Mouse (Mus musculus): ENCODE data around the gene Cntd1. TPM values are rescaled to one million over a fixed set of nuclear protein-coding genes. Genes with fewer than 3 reads are reported as not detected.
"Not testable (repeated sequence)": the region's sequence is repeated elsewhere in the genome, so short reads cannot be mapped to it uniquely, and the experiment has no call there.

Gene Cntd1
- polyA plus RNA-seq, 1 experiment from 2014 or later: 0.72 TPM

- 6% methylated on average over 39 of the region's 39 CpGs for WGBS
- peak within 1 kb of the TSS; percentile 54; the same call in 1 of the 2 replicates for H3K27ac ChIP-seq
- H3K9ac ChIP-seq: peak within 1 kb of the TSS; percentile 93
- no peaks in the 10 kb centered on the region for H3K9me3 ChIP-seq
- ATAC-seq: peak; percentile 96
- 0 out of 2 replicates have a peak, but pooled peaks cover 11% of the 10 kb centered on the region for H3K36me3 ChIP-seq
- H3K4me2 ChIP-seq (replicated peaks): peak within 1 kb of the TSS; percentile 93
- peaks cover 14% of the 10 kb centered on the region for H3K4me1 ChIP-seq (replicated peaks)
- no peaks in the 10 kb centered on the region for H3K27me3 ChIP-seq (replicated peaks)
- H3K4me3 ChIP-seq (replicated peaks): peak within 1 kb of the TSS; percentile 93
Measured at GRCm38 (mm10) chr11:101302004-101302798, 23.4 kb downstream of the Cntd1 start, which contains the start of gene Becn1. Gene Becn1, minus strand, starts transcription at chr11:101302286.

- H3K9ac ChIP-seq: no peak overlapping the region
- 24% methylated on average over 5 of the region's 5 CpGs for WGBS
Measured at GRCm38 (mm10) chr11:101307744-101308143, 28.9 kb downstream of the Cntd1 start.

GRCm38 (mm10) chr11:101311083-101311482 is 32.3 kb downstream of the Cntd1 start:
- H3K9me3 ChIP-seq: no peaks in the 10 kb centered on the region
- H3K36me3 ChIP-seq: no peaks in the 10 kb centered on the region
- no peak overlapping the region for H3K4me3 ChIP-seq (replicated peaks)
- 87% methylated on average over 3 of the region's 3 CpGs for WGBS
- ATAC-seq: no peak
- no peaks in the 10 kb centered on the region for H3K27me3 ChIP-seq (replicated peaks)
- no peak overlapping the region for H3K4me2 ChIP-seq (replicated peaks)
- H3K9ac ChIP-seq: no peak overlapping the region
- no peaks in the 10 kb centered on the region for H3K4me1 ChIP-seq (replicated peaks)
- no peak overlapping the region for H3K27ac ChIP-seq

More at GRCm38 (mm10) chr11:101307744-101308143, 28.9 kb downstream of the Cntd1 start:
- Histone ChIP-seq H3K4me2 (replicated peaks) (no peak overlapping the region), H3K4me1 (replicated peaks) (no peaks in the 10 kb centered on the region), H3K27ac (no peak overlapping the region), H3K27me3 (replicated peaks) (no peaks in the 10 kb centered on the region), H3K36me3 (no peaks in the 10 kb centered on the region), H3K4me3 (replicated peaks) (no peak overlapping the region), H3K9me3 (no peaks in the 10 kb centered on the region)
- peak; percentile 58 for ATAC-seq

GRCm38 (mm10) chr11:101312150-101312549 is 33.3 kb downstream of the Cntd1 start:
- Histone ChIP-seq H3K9ac (no peak overlapping the region), H3K27ac (no peak overlapping the region), H3K9me3 (no peaks in the 10 kb centered on the region), H3K4me3 (replicated peaks) (no peak overlapping the region), H3K27me3 (replicated peaks) (no peaks in the 10 kb centered on the region), H3K4me1 (replicated peaks) (no peaks in the 10 kb centered on the region; the same call in 1 of the 2 replicates), H3K36me3 (no peaks in the 10 kb centered on the region), H3K4me2 (replicated peaks) (no peak overlapping the region)
- ATAC-seq: no peak
- WGBS: 50% methylated on average over 3 of the region's 3 CpGs

GRCm38 (mm10) chr11:101314567-101314966 is 35.8 kb downstream of the Cntd1 start:
- H3K27me3 ChIP-seq (replicated peaks): no peaks in the 10 kb centered on the region
- no peaks in the 10 kb centered on the region for H3K9me3 ChIP-seq
- H3K9ac ChIP-seq: no peak overlapping the region
- H3K4me3 ChIP-seq (replicated peaks): no peak overlapping the region
- ATAC-seq: no peak
- WGBS: 100% methylated on average over 1 of the region's 1 CpGs
- no peak overlapping the region for H3K4me2 ChIP-seq (replicated peaks)
- peaks cover 7% of the 10 kb centered on the region; the same call in 1 of the 2 replicates for H3K4me1 ChIP-seq (replicated peaks)
- peaks cover 9% of the 10 kb centered on the region for H3K36me3 ChIP-seq
- no peak overlapping the region for H3K27ac ChIP-seq

- ATAC-seq: no peak
- Histone ChIP-seq H3K27ac (peak overlapping the region; percentile 83; the same call in 1 of the 2 replicates), H3K4me2 (replicated peaks) (peak overlapping the region; percentile 88), H3K9me3 (no peaks in the 10 kb centered on the region), H3K4me3 (replicated peaks) (peak overlapping the region; percentile 99), H3K27me3 (replicated peaks) (no peaks in the 10 kb centered on the region), H3K9ac (peak overlapping the region; percentile 94), H3K36me3 (peaks cover 15% of the 10 kb centered on the region), H3K4me1 (replicated peaks) (peaks cover 7% of the 10 kb centered on the region; the same call in 1 of the 2 replicates)
- WGBS: 82% methylated on average over 8 of the region's 8 CpGs
Measured at GRCm38 (mm10) chr11:101315082-101315650, 36.4 kb downstream of the Cntd1 start.

GRCm38 (mm10) chr11:101315665-101316500 is 37.1 kb downstream of the Cntd1 start, which contains the start of gene Psme3:
Gene Psme3, plus strand, starts transcription at chr11:101316213.
- H3K9me3 ChIP-seq: no peaks in the 10 kb centered on the region
- peak within 1 kb of the TSS; percentile 88 for H3K4me2 ChIP-seq (replicated peaks)
- WGBS: under 1% methylated on average over 62 of the region's 62 CpGs
- H3K36me3 ChIP-seq: peaks cover 21% of the 10 kb centered on the region
- H3K27me3 ChIP-seq (replicated peaks): no peaks in the 10 kb centered on the region
- H3K4me1 ChIP-seq (replicated peaks): peaks cover 7% of the 10 kb centered on the region; the same call in 1 of the 2 replicates
- ATAC-seq: peak; percentile 95
- peak within 1 kb of the TSS; percentile 94 for H3K9ac ChIP-seq
- peak within 1 kb of the TSS; percentile 83 for H3K27ac ChIP-seq
- H3K4me3 ChIP-seq (replicated peaks): peak within 1 kb of the TSS; percentile 99

- WGBS: under 1% methylated on average over 17 of the region's 17 CpGs
- Histone ChIP-seq H3K4me1 (replicated peaks) (peaks cover 7% of the 10 kb centered on the region; the same call in 1 of the 2 replicates), H3K27me3 (replicated peaks) (no peaks in the 10 kb centered on the region), H3K9ac (peak overlapping the region; percentile 94), H3K4me3 (replicated peaks) (peak overlapping the region; percentile 99), H3K4me2 (replicated peaks) (peak overlapping the region; percentile 88), H3K9me3 (no peaks in the 10 kb centered on the region), H3K27ac (peak overlapping the region; percentile 83; the same call in 1 of the 2 replicates), H3K36me3 (peaks cover 25% of the 10 kb centered on the region)
- peak; percentile 62 for ATAC-seq
Measured at GRCm38 (mm10) chr11:101316501-101316917, 37.7 kb downstream of the Cntd1 start.

- Histone ChIP-seq H3K4me3 (replicated peaks) (no peak overlapping the region), H3K4me1 (replicated peaks) (peaks cover 3% of the 10 kb centered on the region; the same call in 1 of the 2 replicates), H3K9ac (no peak overlapping the region), H3K9me3 (no peaks in the 10 kb centered on the region), H3K36me3 (peaks cover 54% of the 10 kb centered on the region), H3K4me2 (replicated peaks) (no peak overlapping the region), H3K27ac (no peak overlapping the region), H3K27me3 (replicated peaks) (no peaks in the 10 kb centered on the region)
- peak; percentile 67 for ATAC-seq
- WGBS: 7% methylated on average over 4 of the region's 4 CpGs
Measured at GRCm38 (mm10) chr11:101323609-101324008, 44.8 kb downstream of the Cntd1 start.

- 77% methylated on average over 5 of the region's 5 CpGs for WGBS
- peaks cover 48% of the 10 kb centered on the region for H3K36me3 ChIP-seq
- ATAC-seq: no peak
- no peak within 1 kb of the TSS for H3K9ac ChIP-seq
- H3K4me1 ChIP-seq (replicated peaks): peaks cover 4% of the 10 kb centered on the region; the same call in 1 of the 2 replicates
- no peaks in the 10 kb centered on the region for H3K9me3 ChIP-seq
- H3K4me3 ChIP-seq (replicated peaks): no peak within 1 kb of the TSS
- H3K27ac ChIP-seq: no peak within 1 kb of the TSS
- no peak within 1 kb of the TSS for H3K4me2 ChIP-seq (replicated peaks)
- no peaks in the 10 kb centered on the region for H3K27me3 ChIP-seq (replicated peaks)
Measured at GRCm38 (mm10) chr11:101324763-101325162, 46.0 kb downstream of the Cntd1 start, which contains the start of gene Aoc2. Gene Aoc2, plus strand, starts transcription at chr11:101325063.

GRCm38 (mm10) chr11:101325201-101325600 is 46.4 kb downstream of the Cntd1 start:
- peaks cover 44% of the 10 kb centered on the region for H3K36me3 ChIP-seq
- not testable (repeated sequence) for H3K27me3 ChIP-seq (replicated peaks); H3K4me3 ChIP-seq (replicated peaks); H3K9me3 ChIP-seq; H3K27ac ChIP-seq; H3K4me2 ChIP-seq (replicated peaks); H3K4me1 ChIP-seq (replicated peaks); H3K9ac ChIP-seq; ATAC-seq
- 91% methylated on average over 11 of the region's 11 CpGs for WGBS
